Mouse (Mus musculus): ENCODE results near the gene Alox8. TPM values are rescaled to one million over a fixed set of nuclear protein-coding genes. Genes with fewer than 3 reads are reported as not detected.

The Alox8 gene
- polyA plus RNA-seq, 1 experiment, result not detected

- TF ChIP-seq EP300 (IDR thresholded peaks at IDR 0.05; ENCODE audit: insufficient read depth, low read depth, low read length) (no peak), POLR2A (IDR thresholded peaks at IDR 0.05; ENCODE audit: insufficient read depth, low read length) (no peak), CTCF (IDR thresholded peaks at IDR 0.05; ENCODE audit: low read depth, low read length) (no peak)
- Histone ChIP-seq H3K9me3 (replicated peaks; ENCODE audit: control insufficient read depth, insufficient read depth, low read length, poor library complexity, severe bottlenecking) (no peaks in the 10 kb centered on the region), H3K9ac (ENCODE audit: low read depth, poor library complexity, severe bottlenecking) (no peak within 1 kb of the TSS), H3K36me3 (ENCODE audit: control insufficient read depth, insufficient read depth, low read length, poor library complexity, severe bottlenecking) (no peaks in the 10 kb centered on the region), H3K4me1 (ENCODE audit: control insufficient read depth, insufficient read depth, low read length) (no peaks in the 10 kb centered on the region), H3K4me3 (ENCODE audit: low read depth, low read length) (peak within 1 kb of the TSS; percentile 6), H3K27me3 (ENCODE audit: control insufficient read depth, insufficient read depth, low read length, poor library complexity, severe bottlenecking) (no peaks in the 10 kb centered on the region), H3K27ac (ENCODE audit: insufficient read depth, low read length) (no peak within 1 kb of the TSS)
Observed at GRCm38 (mm10) chr11:69156800-69157199, 40.8 kb downstream of the Alox8 start, which contains the start of gene Alox12b. Gene Alox12b (plus strand): TSS chr11:69156989.

GRCm38 (mm10) chr11:69155351-69155750 lies 42.3 kb downstream of the Alox8 start:
- no peaks in the 10 kb centered on the region for H3K9me3 ChIP-seq (replicated peaks; ENCODE audit: control insufficient read depth, insufficient read depth, low read length, poor library complexity, severe bottlenecking)
- H3K27me3 ChIP-seq (ENCODE audit: control insufficient read depth, insufficient read depth, low read length, poor library complexity, severe bottlenecking), result no peaks in the 10 kb centered on the region
- TF ChIP-seq CTCF (IDR thresholded peaks at IDR 0.05; ENCODE audit: low read depth, low read length) (no peak), EP300 (IDR thresholded peaks at IDR 0.05; ENCODE audit: insufficient read depth, low read depth, low read length) (no peak), POLR2A (IDR thresholded peaks at IDR 0.05; ENCODE audit: insufficient read depth, low read length) (no peak)
- no peaks in the 10 kb centered on the region for H3K36me3 ChIP-seq (ENCODE audit: control insufficient read depth, insufficient read depth, low read length, poor library complexity, severe bottlenecking)
- no peak overlapping the region for H3K9ac ChIP-seq (ENCODE audit: low read depth, poor library complexity, severe bottlenecking)
- no peaks in the 10 kb centered on the region for H3K4me1 ChIP-seq (ENCODE audit: control insufficient read depth, insufficient read depth, low read length)
- no peak overlapping the region for H3K4me3 ChIP-seq (ENCODE audit: low read depth, low read length)
- no peak overlapping the region for H3K27ac ChIP-seq (ENCODE audit: insufficient read depth, low read length)

- no peak overlapping the region for H3K9ac ChIP-seq (ENCODE audit: low read depth, poor library complexity, severe bottlenecking)
- no peaks in the 10 kb centered on the region for H3K9me3 ChIP-seq (replicated peaks; ENCODE audit: control insufficient read depth, insufficient read depth, low read length, poor library complexity, severe bottlenecking)
- H3K4me3 ChIP-seq (ENCODE audit: low read depth, low read length), result no peak overlapping the region
- no peaks in the 10 kb centered on the region for H3K4me1 ChIP-seq (ENCODE audit: control insufficient read depth, insufficient read depth, low read length)
- H3K27ac ChIP-seq (ENCODE audit: insufficient read depth, low read length), result no peak overlapping the region
- H3K36me3 ChIP-seq (ENCODE audit: control insufficient read depth, insufficient read depth, low read length, poor library complexity, severe bottlenecking), result no peaks in the 10 kb centered on the region
- TF ChIP-seq CTCF (IDR thresholded peaks at IDR 0.05; ENCODE audit: low read depth, low read length) (no peak), EP300 (IDR thresholded peaks at IDR 0.05; ENCODE audit: insufficient read depth, low read depth, low read length) (no peak), POLR2A (IDR thresholded peaks at IDR 0.05; ENCODE audit: insufficient read depth, low read length) (no peak)
- H3K27me3 ChIP-seq (ENCODE audit: control insufficient read depth, insufficient read depth, low read length, poor library complexity, severe bottlenecking), result no peaks in the 10 kb centered on the region
Observed at GRCm38 (mm10) chr11:69153831-69154230, 43.8 kb downstream of the Alox8 start.

GRCm38 (mm10) chr11:69151004-69151403 lies 46.6 kb downstream of the Alox8 start:
- no peak for TF ChIP-seq EP300 (IDR thresholded peaks at IDR 0.05; ENCODE audit: insufficient read depth, low read depth, low read length)
- no peak for TF ChIP-seq POLR2A (IDR thresholded peaks at IDR 0.05; ENCODE audit: insufficient read depth, low read length)
- TF ChIP-seq CTCF (IDR thresholded peaks at IDR 0.05; ENCODE audit: low read depth, low read length), result no peak
- Histone ChIP-seq H3K9ac (ENCODE audit: low read depth, poor library complexity, severe bottlenecking) (peak overlapping the region; percentile 21), H3K4me1 (ENCODE audit: control insufficient read depth, insufficient read depth, low read length) (no peaks in the 10 kb centered on the region), H3K4me3 (ENCODE audit: low read depth, low read length) (peak overlapping the region; percentile 54), H3K36me3 (ENCODE audit: control insufficient read depth, insufficient read depth, low read length, poor library complexity, severe bottlenecking) (no peaks in the 10 kb centered on the region), H3K9me3 (replicated peaks; ENCODE audit: control insufficient read depth, insufficient read depth, low read length, poor library complexity, severe bottlenecking) (no peaks in the 10 kb centered on the region), H3K27ac (ENCODE audit: insufficient read depth, low read length) (no peak overlapping the region), H3K27me3 (ENCODE audit: control insufficient read depth, insufficient read depth, low read length, poor library complexity, severe bottlenecking) (no peaks in the 10 kb centered on the region)

- Histone ChIP-seq H3K36me3 (ENCODE audit: control insufficient read depth, insufficient read depth, low read length, poor library complexity, severe bottlenecking) (no peaks in the 10 kb centered on the region), H3K4me3 (ENCODE audit: low read depth, low read length) (peak overlapping the region; percentile 54), H3K27me3 (ENCODE audit: control insufficient read depth, insufficient read depth, low read length, poor library complexity, severe bottlenecking) (no peaks in the 10 kb centered on the region), H3K4me1 (ENCODE audit: control insufficient read depth, insufficient read depth, low read length) (no peaks in the 10 kb centered on the region), H3K9ac (ENCODE audit: low read depth, poor library complexity, severe bottlenecking) (peak overlapping the region; percentile 21), H3K9me3 (replicated peaks; ENCODE audit: control insufficient read depth, insufficient read depth, low read length, poor library complexity, severe bottlenecking) (no peaks in the 10 kb centered on the region), H3K27ac (ENCODE audit: insufficient read depth, low read length) (no peak overlapping the region)
- TF ChIP-seq EP300 (IDR thresholded peaks at IDR 0.05; ENCODE audit: insufficient read depth, low read depth, low read length) (no peak), POLR2A (IDR thresholded peaks at IDR 0.05; ENCODE audit: insufficient read depth, low read length) (no peak), CTCF (IDR thresholded peaks at IDR 0.05; ENCODE audit: low read depth, low read length) (peak; percentile 44)
Observed at GRCm38 (mm10) chr11:69150444-69150843, 47.2 kb downstream of the Alox8 start.

- Histone ChIP-seq H3K4me3 (ENCODE audit: low read depth, low read length) (no peak overlapping the region), H3K4me1 (ENCODE audit: control insufficient read depth, insufficient read depth, low read length) (no peaks in the 10 kb centered on the region), H3K9me3 (replicated peaks; ENCODE audit: control insufficient read depth, insufficient read depth, low read length, poor library complexity, severe bottlenecking) (no peaks in the 10 kb centered on the region), H3K36me3 (ENCODE audit: control insufficient read depth, insufficient read depth, low read length, poor library complexity, severe bottlenecking) (no peaks in the 10 kb centered on the region), H3K27ac (ENCODE audit: insufficient read depth, low read length) (no peak overlapping the region), H3K27me3 (ENCODE audit: control insufficient read depth, insufficient read depth, low read length, poor library complexity, severe bottlenecking) (no peaks in the 10 kb centered on the region), H3K9ac (ENCODE audit: low read depth, poor library complexity, severe bottlenecking) (no peak overlapping the region)
- TF ChIP-seq POLR2A (IDR thresholded peaks at IDR 0.05; ENCODE audit: insufficient read depth, low read length) (no peak), EP300 (IDR thresholded peaks at IDR 0.05; ENCODE audit: insufficient read depth, low read depth, low read length) (no peak), CTCF (IDR thresholded peaks at IDR 0.05; ENCODE audit: low read depth, low read length) (no peak)
Observed at GRCm38 (mm10) chr11:69149728-69150127, 47.9 kb downstream of the Alox8 start.
